Mouse (Mus musculus): ENCODE results near the gene Haus4. TPM values are rescaled to one million over a fixed set of nuclear protein-coding genes. Genes with fewer than 3 reads are reported as not detected.

Haus4 gene
- total RNA-seq, 2 experiments from 2014 or later = 45.6 to 52.5 TPM

- DNase-seq (ENCODE audit: low spot score in 2 of 2) = no peak
Observed at GRCm38 (mm10) chr14:54574253-54574652, 19.8 kb upstream of the Haus4 start.

- no peak for DNase-seq (ENCODE audit: low spot score in 2 of 2)
Observed at GRCm38 (mm10) chr14:54572790-54573736, 18.6 kb upstream of the Haus4 start.

DNA sequence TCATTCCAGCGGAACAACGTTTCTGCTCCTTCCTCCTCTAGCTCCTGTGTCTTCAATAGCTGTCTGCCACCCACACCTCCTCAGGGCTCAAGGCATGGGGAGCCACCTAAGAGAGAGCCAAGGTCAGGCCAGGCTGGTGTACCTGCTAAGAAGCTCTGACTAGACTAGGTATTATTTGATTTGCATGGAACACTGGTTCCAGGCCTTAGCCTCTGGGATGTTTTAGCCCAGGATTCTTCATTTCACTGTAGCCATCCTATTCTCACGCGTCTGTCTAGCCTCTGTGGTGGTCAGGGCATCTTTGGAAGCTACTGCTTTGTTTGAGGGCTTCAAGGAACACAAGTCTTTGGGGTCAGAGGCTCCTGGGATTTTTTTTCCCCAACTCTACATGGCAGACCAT is 17.7 kb upstream of the Haus4 start:
- DNase-seq (ENCODE audit: low spot score in 2 of 2) = no peak

GRCm38 (mm10) chr14:54569451-54570392 is 15.3 kb upstream of the Haus4 start:
- no peak for DNase-seq (ENCODE audit: low spot score in 2 of 2)

DNA sequence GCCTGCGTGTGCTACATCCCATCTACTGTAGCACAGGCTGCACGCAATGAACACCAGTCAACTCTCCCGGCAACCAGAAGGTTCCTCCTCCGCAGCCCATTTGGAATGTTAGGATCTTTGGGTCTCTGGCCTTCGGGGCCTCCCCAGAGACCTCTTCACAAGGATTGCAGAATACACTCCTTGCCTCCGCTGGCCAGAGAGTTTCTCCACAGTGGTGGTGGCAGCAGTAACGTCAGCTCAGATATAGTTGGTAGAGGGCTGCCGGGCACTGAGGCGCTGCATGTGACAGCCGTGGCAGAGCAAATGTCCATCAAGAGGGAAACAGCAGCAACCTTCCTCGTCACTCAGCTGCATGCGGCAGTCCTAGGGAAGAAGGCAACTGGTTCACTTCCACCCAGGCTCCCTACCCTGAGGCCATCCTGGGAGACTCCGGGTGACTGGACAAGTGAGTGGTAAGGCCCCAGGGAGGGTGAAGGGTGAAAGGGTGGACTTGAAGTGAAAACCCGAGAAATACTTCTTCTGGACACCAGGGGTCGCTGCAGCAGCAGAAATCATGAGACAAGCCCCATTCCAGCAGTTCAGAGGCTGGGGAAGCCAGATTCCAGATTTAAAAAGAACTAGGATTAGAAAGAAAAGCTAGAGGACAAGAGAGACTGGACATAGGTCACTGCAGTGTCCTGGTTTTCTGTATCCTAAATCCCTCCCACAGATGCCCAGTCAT is 14.4 kb upstream of the Haus4 start:
- peak in 1 of 2 experiments; percentile 51 for DNase-seq (ENCODE audit: low spot score in 2 of 2)

GRCm38 (mm10) chr14:54560527-54561242 is 6.3 kb upstream of the Haus4 start:
- no peak for DNase-seq (ENCODE audit: low spot score in 2 of 2)

GRCm38 (mm10) chr14:54557330-54557729 is 2.9 kb upstream of the Haus4 start:
- DNase-seq (ENCODE audit: low spot score in 2 of 2) = no peak

DNA sequence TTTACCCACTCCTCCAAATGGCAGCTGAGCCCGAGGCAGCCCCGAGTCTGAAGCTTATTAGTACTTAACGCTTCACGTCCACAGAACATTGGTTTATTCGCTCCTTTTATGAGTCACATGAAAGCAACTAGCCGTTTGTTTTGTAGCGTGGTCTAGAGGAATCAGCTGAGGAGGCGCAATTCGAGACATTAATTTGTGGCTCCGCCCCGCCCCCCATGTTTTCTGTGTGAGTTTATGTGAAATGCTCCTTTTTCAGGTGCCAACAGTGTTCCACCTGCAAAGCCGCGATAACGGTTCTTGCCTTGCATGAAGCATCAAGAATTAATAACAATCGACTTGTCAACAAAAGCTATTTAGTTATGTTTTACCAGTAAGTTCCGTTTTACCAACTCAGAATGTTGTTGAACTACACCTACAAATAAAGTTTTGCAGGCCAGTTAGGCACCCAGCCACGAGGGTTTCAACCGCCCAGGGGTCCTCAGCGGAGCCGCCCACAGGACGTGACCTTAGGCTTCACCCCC is 902 bp downstream of the Haus4 start:
- DNase-seq (ENCODE audit: low spot score in 2 of 2) = no peak

DNA sequence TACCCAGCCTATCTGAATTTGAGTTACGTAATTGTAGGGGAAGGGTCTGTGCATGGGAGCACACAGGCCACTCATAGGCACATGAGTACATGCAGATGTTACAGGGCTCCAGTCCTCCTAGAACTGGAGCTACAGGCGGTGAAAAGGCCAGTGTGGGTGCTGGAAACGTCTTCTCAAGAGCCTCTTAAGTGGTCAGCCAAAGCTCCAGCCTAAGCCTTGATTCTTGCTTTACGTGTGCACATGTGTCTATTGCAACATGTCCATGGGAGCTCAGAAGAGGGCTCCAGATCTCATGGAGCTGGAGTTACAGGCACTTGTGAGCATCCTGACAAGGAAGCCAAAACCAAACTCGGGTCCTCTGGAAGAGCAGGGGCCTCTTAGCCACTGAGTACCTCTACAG is 9.7 kb downstream of the Haus4 start:
- no peak for DNase-seq (ENCODE audit: low spot score in 2 of 2)

GRCm38 (mm10) chr14:54540771-54541170 is 13.6 kb downstream of the Haus4 start:
- no peak for DNase-seq (ENCODE audit: low spot score in 2 of 2)

GRCm38 (mm10) chr14:54538580-54538979 is 15.8 kb downstream of the Haus4 start:
- no peak for DNase-seq (ENCODE audit: low spot score in 2 of 2)

GRCm38 (mm10) chr14:54528446-54529111 is 25.8 kb downstream of the Haus4 start:
- DNase-seq (ENCODE audit: low spot score in 2 of 2) = peak; percentile 62 to 68

DNA sequence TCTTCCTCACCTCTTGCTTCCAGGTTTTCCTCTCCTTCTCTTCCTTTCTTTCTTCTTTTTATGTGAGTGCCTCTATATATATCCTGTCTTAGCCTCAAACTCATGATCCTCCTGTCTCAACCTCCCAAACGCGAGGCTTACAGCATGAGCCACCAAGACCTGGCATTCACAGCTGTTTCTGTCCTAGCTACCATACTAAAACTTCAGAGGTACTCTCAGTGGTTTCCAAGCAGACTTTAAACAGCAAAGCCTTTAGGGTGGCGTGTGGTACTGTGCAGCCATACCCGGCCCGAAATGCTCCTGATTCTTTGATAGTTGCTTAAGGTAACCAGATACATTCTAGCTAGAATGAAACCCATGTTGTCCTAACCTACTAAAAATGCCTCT is 26.4 kb downstream of the Haus4 start:
- DNase-seq (ENCODE audit: low spot score in 2 of 2) = no peak

- no peak for DNase-seq (ENCODE audit: low spot score in 2 of 2)
Observed at GRCm38 (mm10) chr14:54527227-54528006, 27.0 kb downstream of the Haus4 start.

DNA sequence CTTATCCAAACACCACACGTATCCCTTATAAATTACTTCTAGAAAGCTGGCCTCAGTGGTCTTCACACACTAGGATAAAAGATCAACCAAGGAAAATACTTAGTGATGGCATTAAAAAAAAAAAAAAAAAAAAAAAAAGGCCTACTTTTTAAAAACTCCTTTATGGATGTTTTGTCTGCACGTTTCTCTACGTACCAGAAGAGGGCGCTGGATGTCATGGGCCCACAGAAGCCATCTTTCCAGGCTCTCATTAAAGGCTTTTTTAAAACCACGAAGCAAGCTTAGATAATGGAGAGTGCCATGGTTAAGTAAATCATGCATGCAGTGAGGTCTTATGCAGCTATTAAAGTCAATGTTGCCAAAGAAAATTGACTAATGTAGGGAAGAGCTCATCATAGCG is 30.8 kb downstream of the Haus4 start:
- no peak for DNase-seq (ENCODE audit: low spot score in 2 of 2)

- no peak for DNase-seq (ENCODE audit: low spot score in 2 of 2)
Observed at GRCm38 (mm10) chr14:54516710-54517310, 37.6 kb downstream of the Haus4 start.

DNA sequence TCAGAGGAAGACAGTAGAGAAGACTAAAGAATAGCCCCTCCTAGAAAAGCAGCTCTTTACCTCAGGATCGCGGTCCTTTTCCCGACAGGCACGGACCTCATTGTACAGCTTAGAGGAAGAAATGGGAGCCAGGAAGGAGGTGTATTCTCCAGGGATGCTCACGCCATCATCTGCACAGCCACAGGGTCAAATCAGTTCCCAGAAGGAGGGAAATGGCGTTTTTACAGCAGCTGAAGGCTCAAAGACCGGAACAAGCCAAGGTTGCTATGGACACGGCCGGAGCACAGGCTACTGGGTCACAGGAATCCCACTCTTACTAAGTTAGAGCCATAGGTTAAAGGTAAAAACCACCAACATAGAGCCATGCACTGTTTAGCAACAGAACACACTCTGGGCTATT is 44.6 kb downstream of the Haus4 start:
- DNase-seq (ENCODE audit: low spot score in 2 of 2) = no peak

- no peak for DNase-seq (ENCODE audit: low spot score in 2 of 2)
Observed at GRCm38 (mm10) chr14:54503092-54503491, 51.3 kb downstream of the Haus4 start.

- DNase-seq (ENCODE audit: low spot score in 2 of 2) = no peak
Observed at GRCm38 (mm10) chr14:54501365-54501764, 53.1 kb downstream of the Haus4 start.

Data from adrenal gland, postnatal 4 days (tissue).